Mouse (Mus musculus) T-cell, adult 2 months (primary cell): ENCODE data around the gene Sv2b.

Experiments
- DNase-seq: peaks from one replicate; pipeline ENCODE4 v3.0.0; 2022; ENCODE audit warnings: low spot score

The Sv2b gene

DNA sequence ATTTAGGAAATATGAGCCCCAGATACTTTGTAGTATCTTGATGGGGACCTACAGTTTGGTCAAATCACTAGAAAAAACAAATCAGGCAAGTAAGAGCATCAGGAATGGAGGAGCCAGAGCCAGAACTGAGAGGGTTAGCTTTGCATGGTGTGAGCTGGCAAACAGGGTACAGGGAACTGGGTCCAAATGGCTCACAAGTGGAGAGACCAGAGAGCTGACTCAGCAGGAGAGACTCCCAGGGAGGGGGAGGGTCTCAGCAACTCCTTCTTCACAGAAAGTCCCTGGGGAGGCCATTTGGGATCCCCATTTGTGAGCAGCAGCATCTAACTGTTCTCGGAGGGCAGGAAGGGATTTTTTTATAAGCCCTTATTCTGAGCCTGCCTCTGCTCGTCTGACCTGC is 18.5 kb downstream of the Sv2b start:
- DNase-seq: no peak

DNA sequence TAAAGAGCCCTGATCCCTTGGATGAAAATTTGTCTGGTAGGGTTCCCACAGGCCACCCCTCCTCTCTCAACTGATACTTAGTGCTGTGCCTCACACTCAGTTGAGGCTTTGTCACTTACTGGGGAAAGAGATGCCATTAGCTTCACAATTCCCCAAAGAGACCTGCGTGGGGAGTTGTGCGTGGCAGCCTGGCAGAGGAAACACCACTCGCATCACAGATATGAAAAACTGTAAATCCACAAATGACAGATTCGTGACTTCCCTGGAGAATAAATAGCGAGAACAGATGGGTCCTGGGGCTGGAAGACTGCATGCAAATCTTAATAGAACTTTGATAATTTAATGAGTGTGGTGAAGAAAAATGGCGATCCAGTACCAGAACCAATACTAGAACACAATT is 21.8 kb downstream of the Sv2b start:
- DNase-seq: no peak

DNA sequence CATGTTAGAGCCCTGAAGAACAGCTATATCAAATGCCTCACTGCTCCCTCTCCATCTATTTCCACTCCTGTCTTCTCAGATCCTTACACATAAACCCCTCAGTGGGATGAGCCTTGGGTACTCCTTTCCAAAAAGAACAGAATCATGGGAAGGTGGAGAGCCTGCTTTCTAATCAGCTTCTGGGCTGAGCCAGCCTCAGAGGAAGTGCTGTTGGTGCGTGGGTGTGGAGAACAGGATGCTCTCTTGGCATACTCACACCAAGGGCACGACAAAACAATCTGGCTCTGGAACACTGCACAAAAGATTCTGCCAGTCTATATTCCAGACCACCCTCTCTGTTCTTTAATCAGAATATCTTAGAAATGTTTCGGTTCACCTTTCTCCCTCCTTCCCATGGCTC is 26.1 kb downstream of the Sv2b start:
- DNase-seq: no peak

DNA sequence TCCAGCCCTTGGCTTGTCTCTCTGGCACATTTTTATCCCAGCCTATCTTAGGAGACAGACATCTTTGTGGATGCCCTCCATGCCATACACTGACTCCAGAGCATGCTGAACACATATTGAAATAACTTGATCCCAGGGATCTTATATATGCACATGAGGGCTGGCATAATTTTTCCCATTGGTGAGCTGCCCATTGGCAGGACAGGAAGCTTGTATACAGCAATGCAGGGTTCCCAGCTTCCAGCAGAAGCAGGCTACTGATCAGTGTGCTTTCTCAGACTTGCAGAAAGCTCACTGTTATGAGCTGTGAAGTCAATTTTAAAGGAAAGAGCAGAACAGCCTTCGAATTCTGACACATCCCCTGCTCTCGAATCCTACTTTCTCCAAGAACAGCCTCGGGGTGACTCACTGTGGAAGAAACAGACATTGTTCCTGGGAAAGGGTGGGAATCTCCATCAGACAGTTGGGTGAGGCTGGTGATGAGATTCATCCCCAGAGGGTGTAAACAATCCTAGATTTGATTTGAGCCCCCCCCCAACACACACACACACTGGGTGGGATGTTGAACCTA is 26.9 kb downstream of the Sv2b start:
- DNase-seq: no peak

DNA sequence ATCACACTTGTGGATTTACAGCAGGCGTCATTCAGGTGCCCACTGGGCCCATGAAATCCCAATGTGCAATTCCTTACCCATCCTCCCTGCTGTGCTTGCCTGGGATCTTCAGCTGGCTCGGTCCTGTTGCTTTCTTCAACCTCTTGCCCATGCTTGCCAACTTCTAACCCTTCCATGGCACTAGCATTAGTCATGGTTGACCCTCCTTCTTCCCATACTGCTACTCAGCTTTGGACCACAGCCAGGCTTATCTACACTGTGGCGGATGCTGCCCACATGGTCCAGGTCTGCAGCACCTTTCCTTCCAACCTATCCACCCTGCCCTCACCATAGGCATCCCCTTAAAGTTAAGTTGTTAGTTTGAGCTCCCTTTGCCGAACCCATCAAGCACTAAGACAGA is 28.0 kb downstream of the Sv2b start:
- DNase-seq: no peak

DNA sequence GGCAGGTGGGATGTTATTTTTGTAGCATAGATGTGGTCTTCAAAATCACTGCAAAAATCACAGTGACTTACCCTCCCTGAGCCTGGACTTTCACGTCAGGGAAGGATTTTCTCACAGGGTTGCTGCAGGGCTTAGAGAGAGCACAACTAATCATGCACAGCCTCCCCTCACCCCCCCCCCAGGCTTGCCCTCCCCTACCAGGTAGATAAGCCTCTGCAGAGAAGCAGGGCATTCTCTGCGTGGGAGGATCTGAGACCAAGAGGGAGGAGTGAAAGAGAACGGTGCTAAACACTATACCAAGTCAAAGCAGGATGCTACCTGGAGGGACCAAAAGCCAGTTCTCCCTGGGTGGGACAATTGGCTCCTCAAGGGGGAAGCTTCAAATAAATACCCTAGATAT is 31.2 kb downstream of the Sv2b start:
- DNase-seq: no peak

DNA sequence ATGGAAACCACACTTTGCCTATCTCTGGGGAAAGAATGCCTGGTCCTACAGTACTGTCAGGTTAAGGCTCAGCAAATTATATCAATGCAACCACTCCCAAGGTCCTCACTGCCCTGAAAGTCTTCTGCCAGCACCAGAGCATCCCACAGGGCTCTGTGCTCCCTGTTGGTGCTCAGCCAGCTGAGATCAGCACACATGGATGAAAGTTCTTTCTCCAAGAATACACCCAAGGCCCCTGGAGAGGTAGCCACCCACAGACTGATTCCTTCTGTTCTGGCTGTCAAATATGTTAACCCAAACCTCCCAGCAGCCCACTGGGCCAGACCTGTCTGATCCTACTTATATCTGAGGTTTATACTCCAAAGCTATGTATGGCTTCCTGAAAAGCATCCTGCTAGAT is 32.3 kb downstream of the Sv2b start:
- DNase-seq: no peak

DNA sequence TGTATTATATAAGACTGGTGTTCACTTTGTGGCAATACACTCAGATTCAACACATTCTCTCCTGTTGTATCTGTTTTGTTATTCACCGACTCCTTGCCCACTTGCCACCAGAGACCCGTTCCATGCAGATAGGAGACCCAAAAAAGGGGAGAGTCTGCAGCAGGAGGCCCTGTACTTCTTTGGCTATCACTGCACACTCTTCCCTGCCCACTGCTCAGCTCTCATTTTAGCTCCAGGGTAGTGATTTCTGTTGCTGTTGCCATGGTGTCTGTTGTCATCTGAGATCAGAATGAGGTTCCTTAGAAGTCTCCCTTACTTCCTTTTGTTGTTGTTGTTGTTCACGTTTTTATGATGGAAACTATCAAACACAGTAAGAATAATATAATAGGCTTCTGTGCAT is 34.5 kb downstream of the Sv2b start:
- DNase-seq: no peak

DNA sequence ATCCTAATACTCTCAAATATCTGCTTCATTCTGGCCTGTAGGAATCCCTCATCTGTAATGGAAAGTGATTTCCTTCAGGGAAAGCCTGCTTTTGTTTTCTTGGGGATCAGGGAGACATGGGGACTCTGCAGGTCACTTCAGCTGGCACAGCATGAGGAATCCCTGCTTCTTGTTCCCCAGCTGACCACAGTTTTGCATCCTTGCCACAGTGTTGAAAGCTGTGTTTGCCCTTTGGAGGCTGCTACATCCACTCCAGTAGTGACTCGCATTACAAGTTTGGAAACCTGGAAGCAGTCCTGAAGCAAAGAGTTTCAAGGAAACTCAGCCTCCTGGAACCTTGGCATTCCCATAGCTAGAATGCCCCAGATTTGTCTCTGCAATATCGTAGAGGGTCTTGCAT is 35.4 kb downstream of the Sv2b start:
- DNase-seq: no peak

DNA sequence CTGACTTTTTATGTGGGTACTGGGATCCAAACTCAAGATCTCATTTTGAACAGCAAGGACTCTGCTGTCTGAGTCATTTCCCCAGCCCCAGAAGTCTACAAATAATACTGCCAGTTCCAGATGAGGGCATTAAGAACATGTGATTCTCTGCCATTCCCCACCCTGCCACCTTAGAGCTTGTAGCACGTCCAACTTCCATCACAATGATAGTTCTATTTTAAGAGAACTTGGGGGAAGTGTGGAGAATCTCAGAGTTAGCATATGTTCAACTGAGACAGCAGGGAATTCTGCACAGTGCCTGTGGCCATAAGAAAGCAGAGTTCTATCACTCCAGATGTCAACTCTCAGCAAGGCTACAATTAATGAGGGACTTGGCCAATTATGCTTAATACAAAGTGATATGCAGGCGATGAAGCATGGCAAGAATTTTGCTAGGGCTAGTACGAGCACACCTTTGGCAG is 37.1 kb downstream of the Sv2b start:
- DNase-seq: no peak

DNA sequence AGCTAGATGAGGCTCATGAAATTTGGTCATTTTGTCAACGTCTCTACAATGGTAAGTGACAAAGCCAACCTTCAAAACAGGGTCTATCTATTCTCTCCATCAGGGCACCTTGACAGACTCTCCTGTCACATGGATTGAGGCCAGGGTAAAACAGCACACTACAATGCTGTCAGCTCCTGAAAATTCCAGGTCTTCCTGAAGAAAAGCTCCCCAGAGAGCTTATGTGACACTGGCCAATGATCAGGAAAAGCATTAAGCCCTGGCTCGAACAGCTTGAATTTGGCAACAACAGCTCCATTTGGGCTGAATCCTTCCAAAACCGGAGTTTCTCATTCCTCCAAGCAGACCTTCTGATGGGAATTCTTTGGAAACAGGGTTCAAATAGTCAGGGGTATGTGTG is 37.8 kb downstream of the Sv2b start:
- no peak for DNase-seq

DNA sequence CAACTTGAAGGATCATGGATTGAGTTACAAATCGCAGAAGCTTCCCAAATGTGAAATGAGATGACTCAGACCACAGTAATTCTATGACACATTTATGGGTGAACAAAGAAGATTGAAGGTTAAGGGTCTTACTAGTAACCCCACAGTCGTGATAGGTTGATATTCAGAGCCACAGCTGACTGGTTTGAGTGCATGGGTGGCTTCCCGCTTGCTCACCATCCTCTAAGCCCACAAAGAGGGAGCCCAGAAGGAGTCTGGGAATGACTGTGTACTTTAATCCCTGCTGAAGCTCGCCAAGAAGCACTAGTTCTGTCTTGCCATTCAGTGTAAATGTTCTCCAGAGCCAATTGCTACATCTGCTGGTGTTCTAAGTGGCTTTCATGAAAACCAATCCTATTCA is 41.8 kb downstream of the Sv2b start:
- DNase-seq: no peak

DNA sequence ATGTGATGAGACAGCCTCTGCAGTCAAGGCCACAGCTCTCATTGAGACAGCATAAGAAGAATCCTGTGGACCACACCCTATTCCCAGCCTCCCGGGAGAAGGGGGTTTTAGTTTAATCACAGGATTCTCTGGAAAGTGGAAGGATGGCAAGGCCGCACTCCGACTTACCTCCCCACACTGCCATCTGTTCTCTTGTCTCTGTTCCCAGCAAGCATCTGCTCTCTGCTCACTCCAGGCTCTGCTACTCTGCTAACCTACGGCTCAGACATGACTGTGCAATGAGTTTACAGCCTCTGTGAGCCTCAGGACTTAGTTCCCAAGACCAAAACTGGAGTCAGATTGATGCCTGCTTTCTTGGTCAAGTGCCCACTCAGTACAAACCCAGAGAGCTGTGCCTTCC is 43.8 kb downstream of the Sv2b start:
- no peak for DNase-seq

DNA sequence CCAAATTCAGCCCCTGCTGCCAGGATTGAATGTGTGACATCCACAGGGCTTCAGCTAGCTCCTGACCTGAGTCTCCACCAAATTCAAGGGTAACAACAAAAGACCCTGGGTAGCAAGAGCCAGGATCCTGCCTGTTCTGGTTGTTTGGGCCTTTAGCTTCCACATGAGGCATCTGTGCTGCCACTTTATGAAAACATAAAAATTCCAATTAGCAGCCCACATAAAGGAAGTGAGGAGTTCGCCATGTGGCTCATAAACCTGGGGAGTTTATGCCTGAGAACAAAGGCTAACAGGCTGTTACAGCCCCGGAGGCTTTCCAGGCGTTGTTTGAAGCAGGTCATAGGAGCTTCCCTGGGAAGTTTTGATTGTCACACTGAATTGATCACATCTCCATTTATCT is 49.1 kb downstream of the Sv2b start:
- no peak for DNase-seq

DNA sequence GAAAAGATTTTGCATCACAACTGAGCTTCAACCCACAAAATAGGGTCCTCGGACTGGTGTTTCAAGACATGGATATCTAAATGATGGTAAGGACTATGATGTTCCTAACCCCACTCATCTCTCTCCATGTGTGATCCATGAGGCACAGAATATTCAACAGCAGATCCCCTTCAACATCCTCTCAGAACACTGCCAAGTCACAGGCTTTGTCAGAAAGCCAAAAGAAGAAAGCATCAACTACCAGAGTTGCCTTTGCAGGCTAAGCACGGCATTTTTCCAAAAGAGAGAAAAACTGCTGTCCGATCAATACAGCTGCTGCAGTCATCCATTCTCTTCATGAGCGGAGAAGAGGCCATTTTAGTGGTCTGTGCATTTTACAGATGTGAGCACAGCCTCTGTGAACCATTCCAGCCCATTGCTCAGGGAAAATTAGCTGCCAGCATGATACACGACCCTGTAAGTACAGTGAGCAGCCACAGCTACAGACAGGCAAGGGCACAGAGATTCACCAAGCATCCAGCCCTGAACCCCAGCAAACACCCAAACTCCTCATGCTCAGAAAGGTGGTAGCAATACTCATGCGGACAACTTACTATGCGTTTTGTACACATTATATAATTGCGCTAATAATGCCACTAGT is 55.3 kb downstream of the Sv2b start:
- DNase-seq: no peak

DNA sequence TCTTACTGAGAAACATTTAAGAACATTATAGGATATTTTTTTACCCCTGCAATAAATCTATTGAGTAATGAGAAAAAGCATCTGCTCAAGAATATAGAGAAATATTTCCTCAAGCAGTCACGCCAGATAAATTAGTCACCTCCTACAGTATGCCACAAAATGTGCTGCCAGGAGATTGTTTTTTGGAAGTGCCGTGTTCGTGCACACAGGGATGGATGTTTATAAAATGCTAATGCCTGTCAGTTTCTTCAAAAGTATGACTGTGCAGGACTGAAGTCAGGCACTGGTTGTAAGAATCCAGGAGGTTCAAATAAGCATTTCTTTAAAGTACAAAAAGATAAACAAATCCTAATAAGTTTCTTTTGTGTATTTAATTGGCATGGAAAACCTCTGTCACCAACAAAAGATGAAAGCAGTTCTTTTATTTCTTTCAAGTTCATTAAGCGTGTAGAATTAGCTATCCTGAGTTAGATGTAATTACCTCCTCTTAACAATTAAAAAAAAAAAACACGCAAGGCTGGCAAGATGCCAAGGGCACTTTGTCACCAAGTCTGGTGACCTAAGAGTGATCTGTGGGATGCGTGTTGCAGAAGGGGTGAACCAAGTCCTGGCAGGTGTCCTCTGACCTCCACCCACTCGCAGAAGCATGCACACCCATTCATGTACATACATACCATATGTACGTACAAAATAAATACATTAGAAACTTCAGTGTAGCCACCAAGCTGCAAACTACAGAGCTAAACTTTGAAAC is 68.1 kb downstream of the Sv2b start:
- no peak for DNase-seq

DNA sequence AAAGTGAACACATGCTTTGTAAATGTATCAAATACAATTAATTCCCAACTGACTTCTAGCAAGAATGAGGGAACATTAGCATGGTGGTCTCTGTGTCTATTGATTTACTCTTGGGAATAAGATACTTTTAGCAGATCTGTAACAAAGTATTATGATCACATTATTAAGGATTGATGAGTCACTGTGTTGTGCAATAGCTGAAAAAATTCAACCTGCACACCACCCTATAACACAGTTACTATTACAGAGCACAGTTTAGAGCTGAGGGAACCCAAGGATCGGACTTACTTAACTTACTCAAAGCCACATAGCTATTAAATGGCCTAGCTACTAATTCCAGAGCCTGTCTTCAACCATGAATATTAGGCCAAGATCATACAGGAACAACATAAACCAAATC is 72.7 kb downstream of the Sv2b start:
- DNase-seq: no peak

DNA sequence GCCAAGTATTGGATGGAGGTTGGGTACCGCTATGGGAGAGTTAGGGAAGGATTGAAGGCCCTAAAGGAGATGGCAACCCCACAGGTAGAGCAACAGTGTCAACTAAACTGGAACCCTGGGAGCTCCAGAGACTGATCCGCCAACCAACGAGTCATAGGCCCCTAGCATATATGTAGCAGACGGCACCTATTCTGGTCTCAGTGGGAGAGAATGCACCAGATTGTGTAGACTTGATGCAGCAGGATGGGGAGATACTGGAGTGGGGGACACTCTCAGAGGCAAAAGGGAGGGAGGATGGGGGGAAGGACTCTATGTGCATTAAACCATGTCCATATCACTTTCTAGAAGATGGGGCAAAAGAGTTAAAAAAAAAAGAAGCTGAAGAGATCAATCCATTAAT is 84.9 kb downstream of the Sv2b start:
- no peak for DNase-seq

DNA sequence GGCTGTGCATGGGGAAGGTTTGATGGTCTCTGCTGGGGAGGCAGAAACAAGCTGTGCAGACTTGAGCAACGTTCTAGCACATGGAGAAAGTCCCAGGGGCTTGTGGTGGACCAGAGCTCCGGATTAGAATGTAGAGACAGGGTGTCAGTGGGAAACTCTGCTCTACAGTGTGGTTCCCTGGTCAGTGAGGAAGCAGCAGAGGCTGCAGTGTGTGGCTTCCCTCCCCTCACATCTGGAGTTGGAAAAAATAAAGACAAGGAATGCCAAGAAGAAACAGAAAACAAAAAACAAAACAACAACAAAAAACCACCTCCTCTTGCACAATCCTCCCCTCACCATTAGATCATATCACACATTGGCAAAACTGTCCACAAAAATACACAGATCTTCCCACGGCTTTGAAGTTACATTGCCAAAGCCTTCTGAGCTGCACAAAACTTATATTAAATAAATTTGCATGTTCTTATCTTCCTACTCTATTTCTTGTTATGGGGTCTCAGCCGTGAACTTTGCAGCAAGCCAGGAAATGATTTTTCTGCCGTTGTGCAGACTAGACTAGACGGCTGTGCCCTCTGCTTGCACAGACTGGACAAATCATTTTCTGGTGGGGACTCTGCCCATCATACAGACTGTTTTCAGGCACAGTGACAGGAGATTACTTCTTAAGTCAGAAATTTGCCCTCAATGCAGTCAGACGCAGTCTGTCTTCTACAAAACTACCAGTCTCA is 86.2 kb downstream of the Sv2b start:
- no peak for DNase-seq

DNA sequence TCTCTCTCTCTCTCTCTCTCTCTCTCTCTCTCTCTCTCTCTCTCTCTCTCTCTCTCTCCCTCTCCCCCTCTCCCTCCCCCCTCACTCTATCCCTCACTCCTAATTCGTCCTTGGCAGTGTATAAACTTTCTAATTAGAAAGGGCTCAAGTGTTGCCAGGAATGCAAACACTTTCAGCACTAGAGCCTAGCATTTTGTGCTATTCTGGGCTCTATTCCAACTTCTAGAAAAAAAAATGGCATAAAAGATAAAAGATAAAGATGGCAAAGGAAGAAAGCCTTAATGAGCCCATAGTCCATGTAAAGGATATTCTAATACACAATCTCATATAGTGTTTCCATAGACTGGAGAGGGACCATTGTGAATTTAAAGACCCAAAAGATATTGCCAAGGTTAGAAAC is 88.3 kb downstream of the Sv2b start:
- no peak for DNase-seq

DNA sequence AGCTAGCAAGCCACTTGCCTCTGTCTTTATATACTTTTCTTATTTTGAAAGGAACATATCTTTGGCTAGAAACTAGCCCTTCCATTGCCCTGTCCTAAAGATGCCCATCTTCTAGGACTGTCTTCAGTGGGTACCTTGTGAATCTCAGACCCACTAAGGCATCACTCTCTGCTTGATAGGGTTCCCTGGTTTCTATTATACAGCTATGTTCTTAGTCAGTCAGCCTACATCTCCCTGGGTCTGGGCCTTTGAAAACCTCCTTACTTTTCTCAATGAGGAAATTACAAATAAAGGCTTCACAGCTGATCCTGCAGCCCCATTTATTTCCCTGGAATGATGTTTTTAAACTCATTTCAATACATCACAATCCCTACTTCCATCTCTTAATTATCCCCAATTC is 88.8 kb downstream of the Sv2b start:
- DNase-seq: no peak

DNA sequence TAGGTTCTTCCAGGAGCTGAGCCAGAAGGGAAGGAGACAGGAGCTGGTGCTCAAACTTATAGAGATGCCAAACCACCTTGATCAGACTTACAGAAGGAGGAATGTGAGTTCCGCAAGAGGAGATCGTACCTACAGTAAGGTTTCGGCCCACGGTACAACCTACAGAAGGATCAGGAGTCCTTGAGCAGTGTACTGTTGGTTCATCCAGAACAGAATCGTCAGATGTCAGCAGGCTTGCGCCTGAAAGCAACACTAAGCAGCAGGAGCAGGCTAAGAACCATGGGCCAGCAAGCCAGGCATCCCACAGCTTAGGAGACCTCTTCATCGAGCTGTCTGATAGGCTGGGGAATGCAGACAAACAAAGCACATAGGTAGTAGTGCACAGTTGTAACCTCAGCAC is 92.9 kb downstream of the Sv2b start:
- no peak for DNase-seq

DNA sequence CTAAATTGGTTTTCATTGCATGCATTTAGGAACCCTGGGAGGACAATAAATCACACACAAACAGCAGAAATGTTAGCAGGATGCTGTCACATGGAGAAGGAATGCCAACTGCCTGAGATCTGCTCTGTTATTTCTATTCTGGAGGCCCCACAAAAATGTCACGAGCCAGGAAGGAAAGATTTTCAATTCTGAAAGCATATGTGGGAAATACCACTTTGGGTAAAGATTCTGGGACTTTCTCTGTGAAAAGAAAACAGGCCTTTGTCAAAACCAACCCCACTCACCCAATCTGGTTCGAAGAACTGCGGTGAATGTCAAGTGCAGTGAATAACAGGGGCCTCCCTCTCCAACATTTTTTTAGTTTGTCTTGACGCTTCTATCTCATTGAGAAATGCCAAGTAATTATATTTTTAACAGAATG is 99.8 kb downstream of the Sv2b start:
- no peak for DNase-seq
